Mouse (Mus musculus) urinary bladder, postnatal 10 days (tissue): ENCODE measurements around the gene Sult4a1.
"Not testable (repeated sequence)": the region's sequence is repeated elsewhere in the genome, so short reads cannot be mapped to it uniquely, and the experiment has no call there.

ENCODE experiments used
- DNase-seq: peaks from one replicate; pipeline ENCODE4 v3.0.0; 2022; ENCODE audit warnings: low spot score

Gene Sult4a1

DNA sequence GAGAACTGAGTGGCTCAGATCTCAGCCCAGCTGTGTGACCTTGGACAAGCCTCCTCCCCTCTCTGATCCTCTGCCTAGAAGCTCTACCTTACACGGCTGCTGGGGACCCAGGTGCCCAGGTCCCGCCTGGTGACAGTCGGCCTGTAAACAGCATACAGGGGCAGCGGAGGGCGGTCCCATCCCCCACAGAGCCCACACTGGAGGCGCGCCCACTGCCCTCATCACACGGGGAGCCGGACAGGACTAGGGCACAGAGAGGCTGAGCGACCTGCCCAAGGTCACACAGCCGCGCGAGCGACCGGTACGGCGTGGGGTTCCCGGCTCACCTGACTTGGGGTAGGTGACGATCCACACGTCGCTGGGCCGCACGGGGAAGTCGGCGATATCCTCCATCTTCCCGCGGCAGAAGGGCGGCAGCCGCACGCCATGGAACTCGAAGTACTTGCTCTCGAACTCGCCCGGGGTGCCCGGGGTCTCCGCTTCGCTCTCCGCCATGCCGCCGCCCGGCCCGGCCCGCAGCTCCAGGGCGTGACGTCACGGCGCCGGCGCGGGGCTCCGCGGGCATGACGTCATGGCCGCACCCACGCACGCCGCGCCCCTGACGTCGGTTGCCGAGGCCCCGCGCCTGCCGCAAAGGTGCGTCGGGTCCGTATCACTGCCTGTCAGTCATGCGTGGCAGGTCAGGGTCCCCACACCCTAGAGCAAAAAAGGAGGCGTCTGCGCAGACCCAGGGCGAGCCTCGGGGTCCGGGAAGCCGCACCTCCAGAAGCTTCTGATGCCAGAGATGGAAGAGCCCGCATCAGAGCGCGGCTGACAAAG lies at the start of gene Sult4a1:
Gene Sult4a1 (minus strand): TSS at position 650 of the 819 bp plus-strand sequence.
- DNase-seq: no peak

DNA sequence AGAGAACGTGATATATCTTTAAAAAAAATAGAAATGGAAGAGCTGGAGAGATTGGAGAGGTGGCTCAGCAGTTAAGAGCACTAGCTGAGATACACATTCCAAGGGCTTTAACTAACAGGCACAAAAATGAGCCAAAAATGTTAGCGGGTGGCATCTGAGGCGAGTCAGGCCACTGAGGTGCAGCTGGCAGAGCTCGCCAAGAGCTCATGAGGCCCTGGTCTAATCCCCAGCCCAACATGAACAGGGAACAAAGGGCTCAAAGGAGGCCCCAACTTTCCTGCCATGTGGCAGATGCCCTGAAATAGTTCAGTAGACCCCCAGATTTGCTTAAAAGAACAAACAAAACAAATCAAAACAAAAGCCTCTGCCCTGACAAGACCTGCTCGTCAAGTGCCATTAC lies 35.4 kb upstream of the Sult4a1 start:
- no peak for DNase-seq

DNA sequence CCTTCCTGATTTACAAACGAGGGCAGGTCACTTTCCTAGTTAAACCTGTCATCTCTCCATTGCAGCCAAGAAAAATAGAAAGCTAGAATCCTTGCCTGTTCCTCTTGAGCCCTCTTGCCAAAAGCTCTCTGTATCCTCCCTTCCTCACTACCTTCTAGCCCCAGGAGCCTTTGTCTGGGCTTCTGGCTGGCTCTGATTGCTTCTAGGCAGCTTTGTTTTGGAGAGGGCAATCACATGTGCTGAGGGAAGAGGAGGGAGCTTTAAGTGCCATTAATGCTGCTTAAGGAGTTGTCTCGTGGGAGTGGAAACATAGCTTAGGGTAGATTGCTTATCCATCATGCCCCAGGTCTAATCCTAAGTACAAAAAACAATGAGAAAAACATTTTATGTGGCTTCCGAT lies 34.6 kb upstream of the Sult4a1 start:
- no peak for DNase-seq

DNA sequence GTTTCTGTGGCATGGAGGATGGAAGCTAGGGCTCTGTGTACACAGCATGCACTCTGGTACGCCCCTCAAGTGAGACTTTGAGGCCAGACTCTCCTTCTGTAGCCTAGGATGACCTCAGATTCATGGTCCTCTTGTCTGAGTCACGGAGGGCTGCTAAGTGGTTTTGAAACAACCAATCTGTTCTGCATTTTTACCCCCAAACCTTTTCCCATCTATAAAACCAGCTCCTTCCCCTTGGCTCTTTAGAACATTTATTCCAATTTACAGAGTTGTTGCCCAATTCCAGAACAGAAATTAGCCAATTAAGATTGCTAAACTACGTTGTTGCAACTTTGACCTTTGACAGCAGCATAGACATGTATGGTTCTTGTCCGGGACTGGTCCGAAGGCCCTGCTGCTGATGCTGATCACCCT lies 34.0 kb upstream of the Sult4a1 start:
- DNase-seq: no peak

DNA sequence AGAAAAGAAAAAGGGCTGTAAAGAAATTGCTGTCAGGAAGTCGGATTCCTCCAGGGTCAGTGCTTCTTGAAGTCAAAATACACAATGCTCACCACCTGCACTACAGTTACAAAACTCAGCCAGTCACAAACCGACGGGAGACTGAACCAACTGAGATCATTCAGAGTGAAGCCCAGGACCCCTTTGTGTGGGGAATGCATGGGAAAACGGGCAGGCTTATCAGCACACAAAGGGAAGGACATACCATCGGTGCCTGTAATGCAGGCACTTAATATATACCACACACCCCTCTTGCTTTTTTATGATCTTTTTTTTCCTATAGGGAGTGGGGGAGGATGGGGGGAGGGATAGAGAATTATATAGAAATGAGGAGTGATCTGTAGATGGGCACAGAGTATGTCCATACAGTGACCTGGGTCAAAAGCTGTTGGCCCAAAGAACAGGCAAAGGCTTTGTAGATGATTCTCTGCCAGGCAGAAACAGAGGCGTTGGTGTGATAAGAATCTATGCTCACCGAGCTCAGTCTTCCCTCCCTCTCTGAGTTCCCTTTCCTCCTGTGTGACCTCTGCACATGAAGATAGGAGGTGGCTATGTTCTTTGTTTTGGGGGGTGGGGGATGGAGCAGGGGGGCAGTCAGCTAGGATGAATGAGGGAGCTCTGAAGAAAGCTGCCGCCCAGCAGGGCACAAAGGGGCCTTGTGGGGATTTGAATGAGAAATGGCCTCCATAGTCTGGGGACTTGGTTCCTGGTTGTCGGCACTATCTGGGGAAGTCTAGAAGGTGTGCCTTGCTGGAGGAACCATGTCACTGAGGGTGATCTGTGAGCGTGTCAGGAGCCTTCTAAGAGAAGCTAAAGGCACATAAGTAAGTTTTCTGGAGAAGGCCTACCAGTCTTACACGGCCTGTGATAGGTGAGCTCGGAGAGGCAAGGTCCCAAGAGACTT lies 31.2 kb upstream of the Sult4a1 start:
- DNase-seq: no peak

DNA sequence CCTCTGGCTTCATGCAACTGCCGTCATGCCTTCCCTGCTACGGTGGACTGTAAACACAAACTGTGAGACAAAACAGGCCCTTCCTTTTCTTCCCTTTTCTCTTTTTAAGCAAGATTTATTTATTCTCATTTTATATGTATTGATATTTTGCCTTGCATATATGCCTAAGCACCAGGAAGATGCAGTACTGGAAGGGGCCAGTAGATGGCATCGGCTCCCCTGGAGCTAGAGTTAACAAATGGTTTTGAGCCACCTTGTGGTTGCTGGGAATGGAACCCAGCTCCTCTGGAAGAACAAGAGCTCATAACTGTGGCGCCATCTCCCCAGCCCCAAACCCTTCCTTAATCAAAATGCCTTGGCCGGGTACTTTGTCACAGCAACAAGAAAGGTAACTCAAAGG lies 29.9 kb upstream of the Sult4a1 start:
- DNase-seq: no peak

DNA sequence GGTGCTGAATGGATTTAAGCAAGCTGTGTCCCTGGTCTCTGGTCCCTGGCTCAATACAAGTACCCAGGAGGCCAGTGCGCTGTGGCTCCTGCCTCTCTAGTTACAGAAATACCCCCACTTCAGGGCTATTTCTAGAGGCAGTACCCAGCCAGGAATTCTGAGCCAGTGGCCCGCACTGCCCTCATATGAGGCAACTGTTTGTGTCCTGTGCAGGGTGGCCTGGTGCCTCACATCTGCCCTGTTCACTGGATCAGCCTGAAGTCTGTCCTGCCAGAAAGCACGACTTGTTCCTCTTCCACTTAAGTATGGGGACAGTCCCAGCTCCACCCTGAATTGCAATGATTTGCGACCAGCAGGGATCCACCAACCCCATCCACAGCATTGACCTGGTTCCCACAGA lies 27.9 kb upstream of the Sult4a1 start:
- no peak for DNase-seq

DNA sequence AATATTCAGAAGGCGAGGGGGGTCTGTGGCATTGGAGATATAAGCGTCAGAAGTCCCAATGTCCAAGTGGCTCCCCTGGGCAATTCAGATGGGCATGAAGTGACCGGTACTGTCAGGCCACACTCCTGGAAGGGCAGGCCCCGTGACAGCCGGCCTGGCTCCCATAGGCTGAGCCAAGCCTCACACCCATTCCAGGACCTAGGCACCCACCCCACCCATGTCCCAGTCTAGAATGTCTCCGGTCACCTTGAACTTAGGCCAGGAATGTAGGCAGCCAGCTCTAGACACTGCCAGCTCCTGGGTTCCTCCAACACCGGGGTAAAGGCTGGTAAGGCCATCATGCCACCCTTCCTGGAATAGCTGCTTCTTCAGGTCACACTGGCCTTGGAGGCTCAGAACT lies 26.4 kb upstream of the Sult4a1 start:
- DNase-seq: no peak

DNA sequence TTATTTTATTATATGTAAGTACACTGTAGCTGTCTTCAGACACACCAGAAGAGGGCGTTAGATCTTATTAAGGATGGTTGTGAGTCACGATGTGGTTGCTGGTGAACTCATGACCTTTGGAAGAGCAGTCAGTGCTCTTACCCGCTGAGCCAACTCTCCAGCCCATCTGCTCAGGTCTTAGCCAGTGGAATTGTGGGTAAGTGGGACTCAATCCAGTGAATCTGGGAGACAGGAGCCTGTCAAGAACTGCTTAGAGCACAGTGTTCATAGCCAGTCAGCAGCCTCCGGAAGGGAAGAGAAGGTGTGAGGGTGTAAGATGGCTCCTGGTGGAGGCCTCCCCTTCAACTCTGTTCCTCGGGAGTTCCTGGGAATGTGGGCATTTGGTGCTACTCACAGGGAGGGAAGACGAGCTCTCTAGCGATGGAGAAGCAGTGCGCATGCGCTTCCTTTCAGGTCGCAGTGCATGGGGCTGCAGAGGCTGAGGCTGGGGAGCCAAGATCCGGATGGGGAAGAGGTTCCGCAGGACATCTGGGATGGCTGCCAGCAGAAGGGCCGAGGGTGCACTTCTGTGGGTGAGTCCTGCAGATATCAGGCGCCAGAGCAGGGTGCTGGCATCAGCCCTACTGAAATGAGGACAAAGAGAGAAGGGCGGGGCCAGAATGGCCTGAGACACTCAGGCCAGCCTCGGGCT lies 25.7 kb upstream of the Sult4a1 start:
- no peak for DNase-seq

DNA sequence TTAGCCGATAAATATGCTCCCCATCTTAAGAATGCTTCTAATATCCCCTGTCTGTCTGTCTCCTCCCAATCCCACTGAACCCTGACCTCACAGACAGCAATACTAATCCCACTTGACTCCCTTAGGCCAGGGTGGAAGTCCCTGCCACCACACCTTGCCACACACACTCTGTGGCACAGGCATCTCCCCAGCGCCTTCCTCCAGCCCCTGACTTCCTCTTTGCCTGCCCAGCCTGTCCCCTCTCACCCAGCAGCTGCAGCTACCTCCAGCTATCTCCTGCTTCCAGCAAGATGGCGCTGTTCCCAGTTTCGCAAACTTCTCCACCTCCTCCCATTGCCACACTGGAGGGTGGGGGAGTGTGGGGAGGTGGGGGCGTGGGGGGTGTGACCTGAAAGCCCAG lies 21.3 kb upstream of the Sult4a1 start:
- no peak for DNase-seq

DNA sequence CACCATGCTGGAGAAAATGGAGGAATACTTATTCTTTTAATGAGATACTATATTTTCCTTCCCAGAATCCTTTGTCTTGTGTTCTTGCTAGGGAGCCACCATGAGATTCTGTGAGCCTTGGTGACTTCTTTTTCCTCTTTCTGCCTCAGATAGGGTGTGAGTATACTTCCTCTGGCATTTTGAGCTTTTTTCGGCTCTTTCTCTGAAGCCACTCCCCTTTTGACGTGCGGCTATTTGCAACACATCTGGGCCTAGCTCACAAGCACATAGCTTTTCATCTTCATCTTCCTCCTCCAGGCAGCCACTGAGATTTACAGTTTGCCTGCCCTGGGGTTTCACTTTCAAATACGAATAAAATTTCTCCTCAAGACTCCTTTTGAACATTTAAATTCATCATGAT lies 20.9 kb upstream of the Sult4a1 start:
- no peak for DNase-seq

DNA sequence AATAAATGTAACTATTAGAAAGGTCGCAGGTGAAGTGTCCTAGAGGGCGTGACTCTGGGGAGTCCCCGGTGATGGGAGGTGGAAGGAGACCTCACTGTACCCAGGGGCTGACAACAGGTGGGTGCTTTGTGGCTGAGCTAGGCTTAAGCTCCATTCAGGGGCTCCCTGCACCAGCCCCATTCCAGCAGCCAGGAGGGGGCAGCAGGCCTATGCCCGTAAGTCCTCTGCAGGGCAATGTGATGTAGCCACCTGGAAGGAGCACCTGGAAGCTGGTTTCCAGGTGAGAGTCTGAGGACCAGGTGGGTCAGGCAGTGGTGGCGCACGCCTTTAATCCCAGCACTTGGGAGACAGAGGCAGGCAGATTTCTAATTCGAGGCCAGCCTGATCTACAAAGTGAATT lies 18.5 kb upstream of the Sult4a1 start:
- DNase-seq: no peak

DNA sequence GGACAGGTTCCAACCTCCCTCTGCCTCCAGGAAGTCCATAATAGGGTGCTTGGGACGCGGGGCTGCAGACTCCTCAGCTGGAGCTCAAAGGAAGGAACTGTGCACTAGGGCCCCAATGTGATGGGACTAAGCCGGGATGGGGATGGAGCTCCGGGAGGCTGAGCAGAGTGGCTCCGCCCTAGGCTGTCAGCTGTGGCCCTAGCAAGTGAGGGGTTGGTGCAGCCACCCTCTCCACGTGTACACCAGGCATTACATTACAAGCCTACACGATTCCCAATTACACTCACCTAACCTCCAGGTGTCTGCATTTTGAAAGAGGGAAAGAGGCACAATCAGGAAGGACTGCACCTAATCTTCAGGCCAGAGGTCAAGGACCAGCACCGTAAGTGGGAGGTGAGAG lies 17.5 kb upstream of the Sult4a1 start, which contains the start of gene Pnpla5:
Gene Pnpla5 (minus strand): TSS at position 101 of the 400 bp plus-strand sequence.
- no peak for DNase-seq

DNA sequence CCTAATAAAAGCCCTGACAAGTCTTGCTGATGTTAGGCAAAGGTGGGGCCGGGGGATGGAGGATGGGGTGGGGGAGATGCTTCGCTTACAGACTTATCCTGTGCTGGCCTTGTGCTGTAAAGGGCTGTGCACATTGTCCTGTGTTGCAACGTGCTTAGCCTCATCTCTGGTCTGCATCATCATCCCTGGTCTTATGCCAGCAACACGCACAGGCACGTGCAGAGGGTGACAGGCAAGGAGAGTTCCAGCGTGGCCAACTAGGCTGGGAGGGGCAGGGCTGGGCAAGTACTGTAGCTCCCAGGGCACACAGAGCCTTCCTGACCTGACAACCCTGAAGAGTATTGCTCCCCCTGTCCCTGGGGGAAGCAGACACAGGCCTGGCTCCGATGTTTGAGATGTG lies 15.5 kb upstream of the Sult4a1 start:
- no peak for DNase-seq

DNA sequence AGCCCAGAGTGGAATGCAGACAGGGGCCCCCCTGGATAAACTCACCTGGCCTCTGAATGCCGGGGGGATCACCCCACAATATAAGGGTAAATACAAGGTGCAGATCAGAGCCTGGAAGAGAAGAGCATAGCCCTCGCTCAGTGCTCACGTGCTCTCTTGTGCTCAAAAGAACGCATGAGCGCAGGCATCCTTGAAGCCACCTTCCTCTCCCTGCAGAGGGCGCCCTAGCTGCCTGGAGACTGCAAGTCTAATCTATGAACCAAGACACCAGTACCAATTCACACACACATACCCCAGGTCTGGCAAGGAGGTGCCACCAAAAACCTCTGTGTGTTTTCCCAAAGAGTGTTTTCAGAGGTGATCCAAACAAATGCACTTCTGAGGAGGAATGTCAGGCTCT lies 15.1 kb upstream of the Sult4a1 start:
- no peak for DNase-seq

DNA sequence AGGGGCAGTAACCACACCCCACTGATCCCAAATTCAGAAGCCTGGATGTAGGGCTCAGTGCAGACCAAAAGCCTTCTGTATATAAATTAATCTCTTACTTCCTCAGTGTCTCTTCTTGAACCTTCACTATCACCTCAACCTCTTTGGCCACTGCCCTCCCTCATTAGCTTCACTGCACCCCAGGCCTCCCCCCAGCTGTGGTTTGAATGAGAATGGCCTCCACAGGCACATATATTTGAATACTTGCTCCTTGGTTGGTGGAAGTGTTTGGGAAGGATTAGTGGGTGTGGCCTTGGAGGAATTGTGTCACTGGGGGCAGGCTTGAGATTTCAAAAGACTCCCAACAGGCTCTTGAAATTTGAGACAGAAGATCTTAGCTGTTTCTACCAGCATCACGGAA lies 10.9 kb upstream of the Sult4a1 start:
- no peak for DNase-seq

DNA sequence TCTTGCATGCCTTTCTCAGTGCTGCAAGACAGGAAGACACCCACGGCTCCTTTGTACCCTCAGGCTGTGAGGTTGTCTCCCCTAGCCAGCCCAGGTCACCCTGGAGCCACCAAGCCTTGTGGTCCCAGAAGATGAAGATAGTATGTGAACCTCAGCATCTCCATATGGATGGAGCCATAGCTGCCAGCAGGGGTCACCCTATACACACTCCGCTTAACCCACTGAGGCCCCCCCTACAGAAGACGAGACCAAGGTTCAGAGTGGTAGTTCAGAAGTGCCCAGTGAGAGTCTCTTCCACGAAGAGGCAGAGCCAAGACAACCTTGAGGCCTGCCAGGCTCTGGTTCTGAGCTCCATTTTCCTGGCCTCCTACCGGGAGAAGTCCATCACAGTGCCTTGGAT lies 10.2 kb upstream of the Sult4a1 start:
- no peak for DNase-seq

DNA sequence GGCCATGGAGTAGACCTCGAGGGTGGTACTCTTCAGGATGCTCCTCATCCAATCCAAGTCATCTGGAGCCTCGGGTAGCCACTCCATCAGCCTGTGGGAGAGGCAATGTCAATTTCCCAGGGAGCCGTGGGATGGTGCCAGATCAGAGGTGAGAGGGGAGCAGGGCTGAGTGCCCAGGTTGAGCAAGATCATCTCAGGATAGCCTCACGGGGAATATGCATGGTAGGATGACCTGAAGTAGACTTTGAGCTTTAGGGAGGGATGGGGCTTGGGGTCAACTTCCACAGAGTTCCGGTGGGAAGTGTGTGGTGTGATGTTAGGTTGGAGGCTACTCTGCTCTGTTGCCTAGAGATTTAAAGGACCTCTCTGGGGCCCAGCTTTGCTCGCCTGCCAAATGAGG lies 8.3 kb upstream of the Sult4a1 start:
- DNase-seq: no peak

DNA sequence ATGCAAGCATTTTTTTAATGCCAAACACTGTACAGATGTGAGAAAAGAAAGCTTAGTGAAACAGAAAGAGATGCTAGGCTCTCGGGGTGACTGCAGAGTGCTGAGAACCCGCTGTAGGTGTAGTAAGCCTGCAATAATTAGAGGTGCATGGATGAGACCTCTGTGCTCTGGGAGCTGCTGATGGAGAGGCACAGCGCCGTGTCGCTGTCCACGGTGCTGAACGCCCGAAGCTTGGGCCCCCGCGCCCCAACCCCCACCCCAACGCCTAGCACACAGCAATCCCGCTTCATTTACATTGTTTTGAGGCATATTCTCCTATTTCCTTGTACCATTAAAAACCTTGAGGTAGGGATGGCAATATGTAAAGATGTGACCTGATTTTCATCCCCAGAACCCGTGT lies 3.3 kb upstream of the Sult4a1 start:
- DNase-seq: no peak

DNA sequence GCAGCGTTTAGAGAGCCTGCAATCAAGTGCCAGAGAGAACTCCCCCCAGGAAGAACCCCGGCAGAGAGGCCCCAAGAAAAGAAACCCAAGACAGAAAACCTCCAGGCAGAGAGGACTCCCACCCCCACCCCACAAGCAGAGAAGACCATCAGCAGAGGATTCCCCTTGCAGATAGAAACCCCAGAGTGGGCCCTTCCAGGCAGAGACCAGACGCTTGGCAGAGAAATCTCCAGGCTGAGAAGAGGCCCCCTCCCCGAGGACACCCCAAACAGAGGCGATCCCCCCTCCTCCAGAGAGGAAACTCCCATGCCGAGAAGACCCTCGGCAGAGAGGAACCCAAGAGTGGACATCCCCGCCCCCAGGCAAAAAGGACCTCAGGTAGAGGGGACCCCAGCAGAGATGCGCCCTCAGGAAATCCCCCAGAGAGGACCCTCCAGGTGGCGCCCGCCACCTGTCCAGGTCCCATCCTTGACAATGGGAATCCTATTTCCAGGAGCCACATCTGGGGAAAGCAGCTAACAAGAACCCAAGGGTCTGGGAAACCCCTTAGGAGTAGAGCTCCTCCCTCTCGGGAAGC lies 458 bp upstream of the Sult4a1 start:
- no peak for DNase-seq

DNA sequence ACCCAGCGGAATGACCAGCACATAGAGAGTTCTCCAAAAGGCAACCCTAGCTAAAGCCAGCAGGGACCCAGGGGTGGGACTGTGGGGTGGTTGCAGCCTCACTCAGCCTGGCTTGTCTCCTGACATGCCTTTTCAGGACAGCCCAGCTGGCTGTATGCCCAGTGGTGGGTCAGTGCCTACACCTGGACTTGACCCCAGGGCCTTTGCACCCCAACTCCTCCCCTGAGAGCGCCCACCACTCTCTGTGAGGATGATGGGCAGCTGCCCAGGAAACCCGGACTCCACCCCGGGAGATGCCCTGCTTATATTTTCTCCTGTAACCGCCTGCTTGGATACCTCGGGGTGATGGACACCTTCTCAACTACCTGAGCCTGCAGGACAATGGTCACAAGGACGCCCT lies 928 bp downstream of the Sult4a1 start:
- DNase-seq: no peak

DNA sequence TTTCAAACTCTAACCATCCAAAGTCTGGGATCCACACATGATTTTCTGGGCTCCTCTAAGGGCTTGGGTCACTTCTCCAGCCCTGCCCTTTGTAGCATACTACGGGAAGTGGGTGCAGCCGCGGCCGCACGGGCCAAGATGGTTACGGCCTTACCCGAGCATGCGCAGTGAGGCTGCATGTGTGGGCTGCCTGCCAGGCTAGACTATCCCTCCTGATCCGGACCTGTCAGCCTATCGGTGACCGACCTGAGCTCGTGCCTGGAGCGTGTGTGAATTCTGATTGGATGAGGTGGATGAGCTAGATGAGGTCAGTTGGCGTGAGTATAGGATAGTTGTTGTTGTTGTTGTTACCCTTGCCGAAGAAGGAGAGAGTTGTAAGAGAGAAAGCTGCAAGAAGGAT lies 8.0 kb downstream of the Sult4a1 start:
- not testable (repeated sequence) for DNase-seq
